Mouse (Mus musculus) liver, adult 2 months (tissue): Measurements from ENCODE around the gene Gm20388. TPM values are rescaled to one million over a fixed set of nuclear protein-coding genes. Genes with fewer than 3 reads are reported as not detected.

Experiments used
- DNase-seq: peaks from one replicate; pipeline ENCODE4 v3.0.0-alpha.2; 2011; ENCODE audit warnings: low read depth, low spot score; ENCODE audit errors: extremely low read depth
- H3K27ac ChIP-seq: fragments of 200-500 bp; replicated peaks from 2 replicates; pipeline ENCODE4 v1.5.1; 2012; ENCODE audit warnings: low read depth, mild to moderate bottlenecking, control low read depth, inconsistent platforms, low read length; ENCODE audit not compliant: insufficient read depth
- H3K27me3 ChIP-seq: fragments of 200-500 bp; 2 replicates; pipeline ENCODE4 v1.6.1; 2012; ENCODE audit warnings: mild to moderate bottlenecking, moderate library complexity, low read length, inconsistent platforms; ENCODE audit not compliant: control insufficient read depth, insufficient read depth
- H3K36me3 ChIP-seq: fragments of 200-500 bp; 2 replicates; pipeline ENCODE4 v1.6.1; 2012; ENCODE audit warnings: low read length, inconsistent platforms; ENCODE audit not compliant: control insufficient read depth, insufficient read depth
- H3K4me1 ChIP-seq: fragments of 200-500 bp; 2 replicates; pipeline ENCODE4 v1.6.1; 2011; ENCODE audit warnings: low read length; ENCODE audit not compliant: control insufficient read depth, insufficient read depth
- H3K4me3 ChIP-seq: fragments of 200-500 bp; 2 replicates; pipeline ENCODE4 v1.5.1; 2011; ENCODE audit warnings: low read depth, mild to moderate bottlenecking, control low read depth, low read length, moderate library complexity; ENCODE audit not compliant: insufficient read depth
- H3K79me2 ChIP-seq: fragments of 200-500 bp; 2 replicates; pipeline ENCODE4 v1.6.1; 2012; ENCODE audit warnings: inconsistent platforms, mild to moderate bottlenecking, low read length, moderate library complexity; ENCODE audit not compliant: control insufficient read depth, insufficient read depth
- H3K9ac ChIP-seq: fragments of 200-500 bp; 2 replicates; pipeline ENCODE4 v1.6.1; 2012; ENCODE audit warnings: low read depth, mild to moderate bottlenecking, control low read depth, inconsistent platforms, low read length
- CTCF ChIP-seq: fragments of 200-500 bp; IDR thresholded peaks from 2 replicates; pipeline ENCODE4 v1.5.1; 2011; ENCODE audit warnings: low read depth, low read length, control low read depth
- POLR2A ChIP-seq: fragments of 200-500 bp; IDR thresholded peaks from 2 replicates; pipeline ENCODE4 v1.6.1; 2011; ENCODE audit warnings: low read length, control low read depth; ENCODE audit not compliant: insufficient read depth; ENCODE audit errors: extremely low read depth
- WGBS: fragments of 180-500 bp; shearing (Covaris S2); methylation state at CpG from one replicate; pipeline ENCODE4 v1.1.7; 2018; 5-methylcytosine and 5-hydroxymethylcytosine counted together
- polyA plus RNA-seq: library from polyadenylated mRNA; depleted of rRNA; stranded (reverse); fragments of >200 nt; gene quantifications from 2 replicates; pipeline ENCODE4 v1.2.3, GENCODE M21; 2012
- total RNA-seq: library from RNA; depleted of rRNA; stranded (reverse); fragments of >200 nt; gene quantifications from 2 replicates; pipeline ENCODE4 v1.2.3, GENCODE M21; 2014

Gm20388 gene
- total and polyA plus RNA-seq, 2 experiments, result 6.4 to 19.9 TPM

GRCm38 (mm10) chr8:121675701-121676100 lies 1765.1 kb downstream of the Gm20388 start:
- no peak for TF ChIP-seq POLR2A
- no peak for TF ChIP-seq CTCF
- no peak for DNase-seq
- no peaks in the 10 kb centered on the region for H3K27me3 ChIP-seq
- H3K9ac ChIP-seq, result no peak overlapping the region
- H3K4me3 ChIP-seq, result no peak overlapping the region
- H3K4me1 ChIP-seq, result no peaks in the 10 kb centered on the region
- H3K27ac ChIP-seq, result no peak overlapping the region
- no peaks in the 10 kb centered on the region for H3K79me2 ChIP-seq
- H3K36me3 ChIP-seq, result no peaks in the 10 kb centered on the region
- 50% methylated on average over 20 of the region's 20 CpGs for WGBS

- Histone ChIP-seq H3K79me2 (no peaks in the 10 kb centered on the region), H3K36me3 (no peaks in the 10 kb centered on the region), H3K27ac (no peak overlapping the region), H3K9ac (no peak overlapping the region), H3K4me3 (no peak overlapping the region), H3K27me3 (no peaks in the 10 kb centered on the region), H3K4me1 (0 out of 2 replicates have a peak, but pooled peaks cover 3% of the 10 kb centered on the region)
- TF ChIP-seq POLR2A (no peak), CTCF (no peak)
- WGBS, result 74% methylated on average over 5 of the region's 5 CpGs
- DNase-seq, result no peak
Observed at GRCm38 (mm10) chr8:121678696-121679095, 1768.1 kb downstream of the Gm20388 start.

DNA sequence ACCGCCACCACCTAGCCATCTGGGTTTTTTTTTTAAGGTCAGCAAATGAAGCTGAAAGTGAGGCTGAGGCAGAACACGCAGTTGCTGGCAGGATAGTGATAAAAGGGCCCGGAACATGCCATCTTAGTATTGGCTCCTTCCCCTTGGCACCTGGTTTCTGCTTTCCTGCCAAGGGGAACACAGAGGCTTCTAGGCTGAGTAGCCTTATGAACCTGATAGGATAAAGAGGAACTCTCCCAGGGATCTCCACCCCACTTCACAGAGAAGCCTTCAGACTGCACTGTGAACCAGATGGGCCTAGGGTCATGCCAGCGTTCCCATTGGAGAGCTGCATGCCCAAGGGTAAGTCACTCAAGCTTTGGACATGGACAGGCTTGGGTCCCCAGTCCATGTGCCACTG lies 1770.3 kb downstream of the Gm20388 start:
- TF ChIP-seq POLR2A (no peak), CTCF (no peak)
- DNase-seq, result peak; percentile 76
- WGBS, result 37% methylated on average over 4 of the region's 4 CpGs
- H3K27me3 ChIP-seq, result no peaks in the 10 kb centered on the region
- H3K27ac ChIP-seq, result no peak overlapping the region
- 0 out of 2 replicates have a peak, but pooled peaks cover 3% of the 10 kb centered on the region for H3K4me1 ChIP-seq
- H3K79me2 ChIP-seq, result no peaks in the 10 kb centered on the region
- H3K4me3 ChIP-seq, result no peak overlapping the region
- H3K36me3 ChIP-seq, result no peaks in the 10 kb centered on the region
- H3K9ac ChIP-seq, result no peak overlapping the region

DNA sequence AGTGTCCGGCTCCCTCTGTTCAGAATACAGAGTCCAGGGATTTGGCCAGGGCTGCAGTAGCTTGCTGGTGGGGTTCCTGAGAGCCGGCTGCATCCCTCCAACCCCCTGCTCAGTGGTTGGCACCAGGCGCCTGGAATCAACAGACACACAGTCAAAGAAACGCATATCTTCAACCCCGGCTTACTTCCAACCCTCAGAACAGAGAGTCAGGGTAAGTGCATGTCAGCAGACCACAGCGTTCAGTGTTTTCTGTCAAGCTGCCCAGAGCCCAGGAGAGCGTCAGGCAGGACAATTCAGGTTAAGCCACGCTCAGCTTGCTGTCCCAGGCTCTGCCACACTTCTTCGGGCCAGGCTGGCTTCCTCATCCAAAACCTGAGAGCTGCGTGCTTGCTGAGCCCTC lies 1770.8 kb downstream of the Gm20388 start:
- 77% methylated on average over 10 of the region's 10 CpGs for WGBS
- H3K27me3 ChIP-seq, result no peaks in the 10 kb centered on the region
- H3K79me2 ChIP-seq, result no peaks in the 10 kb centered on the region
- no peak overlapping the region for H3K4me3 ChIP-seq
- TF ChIP-seq POLR2A (no peak), CTCF (no peak)
- no peak for DNase-seq
- H3K27ac ChIP-seq, result no peak overlapping the region
- H3K9ac ChIP-seq, result no peak overlapping the region
- H3K36me3 ChIP-seq, result no peaks in the 10 kb centered on the region
- 0 out of 2 replicates have a peak, but pooled peaks cover 3% of the 10 kb centered on the region for H3K4me1 ChIP-seq

GRCm38 (mm10) chr8:121683083-121683832 lies 1772.6 kb downstream of the Gm20388 start:
- no peak overlapping the region for H3K27ac ChIP-seq
- H3K27me3 ChIP-seq, result no peaks in the 10 kb centered on the region
- no peak for DNase-seq
- H3K4me1 ChIP-seq, result 0 out of 2 replicates have a peak, but pooled peaks cover 3% of the 10 kb centered on the region
- TF ChIP-seq CTCF (no peak), POLR2A (no peak)
- no peaks in the 10 kb centered on the region for H3K36me3 ChIP-seq
- H3K9ac ChIP-seq, result no peak overlapping the region
- WGBS, result 74% methylated on average over 10 of the region's 10 CpGs
- H3K4me3 ChIP-seq, result no peak overlapping the region
- no peaks in the 10 kb centered on the region for H3K79me2 ChIP-seq

- Histone ChIP-seq H3K79me2 (no peaks in the 10 kb centered on the region), H3K4me1 (0 out of 2 replicates have a peak, but pooled peaks cover 3% of the 10 kb centered on the region), H3K9ac (no peak overlapping the region), H3K36me3 (no peaks in the 10 kb centered on the region), H3K4me3 (no peak overlapping the region), H3K27me3 (no peaks in the 10 kb centered on the region), H3K27ac (no peak overlapping the region)
- DNase-seq, result peak; percentile 32
- WGBS, result 7% methylated on average over 4 of the region's 4 CpGs
- TF ChIP-seq CTCF, result peak; percentile 89
- TF ChIP-seq POLR2A, result no peak
Observed at GRCm38 (mm10) chr8:121685419-121685818, 1774.8 kb downstream of the Gm20388 start.
